Mouse (Mus musculus) hindbrain, embryonic 12.5 days (tissue): ENCODE measurements around the gene Cldn11. TPM values are rescaled to one million over a fixed set of nuclear protein-coding genes. Genes with fewer than 3 reads are reported as not detected.
A peak's percentile ranks its signal among the peaks of the same experiment; 100 is the strongest.

Source experiments
- ATAC-seq: fragments of 200-750 bp; cut with Nextera tagmentation; 2 replicates; pipeline ENCODE4 v1.8.0; 2017; ENCODE audit warnings: moderate TSS enrichment; ENCODE audit not compliant: low FRiP score
- H3K27ac ChIP-seq: fragments of 300-500 bp; sonication (generic); 2 replicates; pipeline ENCODE4 v1.5.1; 2016; ENCODE audit warnings: mild to moderate bottlenecking
- H3K27me3 ChIP-seq: fragments of 300-500 bp; sonication (generic); 2 replicates; pipeline ENCODE4 v1.6.1; 2016; ENCODE audit warnings: mild to moderate bottlenecking
- H3K36me3 ChIP-seq: fragments of 300-500 bp; sonication (generic); 2 replicates; pipeline ENCODE4 v1.6.1; 2016; ENCODE audit warnings: mild to moderate bottlenecking
- H3K4me1 ChIP-seq: fragments of 300-500 bp; sonication (generic); 2 replicates; pipeline ENCODE4 v1.6.1; 2016
- H3K4me2 ChIP-seq: fragments of 300-500 bp; sonication (generic); replicated peaks from 2 replicates; pipeline ENCODE4 v1.6.1; 2016; ENCODE audit warnings: mild to moderate bottlenecking
- H3K4me3 ChIP-seq: fragments of 300-500 bp; sonication (generic); 2 replicates; pipeline ENCODE4 v1.5.1; 2016; ENCODE audit warnings: mild to moderate bottlenecking
- H3K9ac ChIP-seq: fragments of 300-500 bp; sonication (generic); 2 replicates; pipeline ENCODE4 v1.6.1; 2016; ENCODE audit warnings: mild to moderate bottlenecking, moderate library complexity
- H3K9me3 ChIP-seq: fragments of 300-500 bp; sonication (generic); replicated peaks from 2 replicates; pipeline ENCODE4 v1.6.1; 2016; ENCODE audit warnings: mild to moderate bottlenecking
- WGBS: fragments of 180-500 bp; shearing (Covaris S2); methylation state at CpG from one replicate; pipeline ENCODE4 v1.1.7; 2016; 5-methylcytosine and 5-hydroxymethylcytosine counted together
- polyA plus RNA-seq: library from polyadenylated mRNA; unstranded; fragments of >200 nt; fragmentation: Nextera tagmentation; extraction: Ambion mirVana; gene quantifications from 2 replicates; pipeline ENCODE4 v1.2.1, GENCODE M21; 2016

The Cldn11 gene
- polyA plus RNA-seq, 1 experiment from 2014 or later, result 31.3 TPM

- Histone ChIP-seq H3K4me2 (no peak overlapping the region), H3K4me3 (no peak overlapping the region), H3K4me1 (peaks cover 15% of the 10 kb centered on the region), H3K9ac (no peak overlapping the region), H3K27me3 (no peaks in the 10 kb centered on the region), H3K27ac (no peak overlapping the region), H3K36me3 (no peaks in the 10 kb centered on the region), H3K9me3 (no peaks in the 10 kb centered on the region)
- no peak for ATAC-seq
- WGBS, result 93% methylated on average over 14 of the region's 14 CpGs
Observed at GRCm38 (mm10) chr3:31162860-31163259, 13.1 kb downstream of the Cldn11 start.

GRCm38 (mm10) chr3:31165803-31166202 is 16.1 kb downstream of the Cldn11 start:
- Histone ChIP-seq H3K4me1 (peaks cover 15% of the 10 kb centered on the region), H3K27me3 (no peaks in the 10 kb centered on the region), H3K4me3 (no peak overlapping the region), H3K4me2 (no peak overlapping the region), H3K27ac (no peak overlapping the region), H3K36me3 (no peaks in the 10 kb centered on the region), H3K9ac (no peak overlapping the region), H3K9me3 (no peaks in the 10 kb centered on the region)
- 0 out of 2 replicates have a peak, but pooled peaks have one; percentile 43 for ATAC-seq
- 61% methylated on average over 3 of the region's 3 CpGs for WGBS

GRCm38 (mm10) chr3:31166365-31166871 is 16.7 kb downstream of the Cldn11 start:
- H3K4me2 ChIP-seq, result no peak overlapping the region
- no peaks in the 10 kb centered on the region for H3K27me3 ChIP-seq
- WGBS, result 25% methylated on average over 12 of the region's 12 CpGs
- H3K9ac ChIP-seq, result no peak overlapping the region
- no peaks in the 10 kb centered on the region for H3K9me3 ChIP-seq
- no peaks in the 10 kb centered on the region for H3K36me3 ChIP-seq
- no peak overlapping the region for H3K27ac ChIP-seq
- H3K4me3 ChIP-seq, result no peak overlapping the region
- peak; percentile 73 for ATAC-seq
- peaks cover 11% of the 10 kb centered on the region for H3K4me1 ChIP-seq

- WGBS, result 88% methylated on average over 7 of the region's 7 CpGs
Observed at GRCm38 (mm10) chr3:31190342-31190741, 40.6 kb downstream of the Cldn11 start.

GRCm38 (mm10) chr3:31191402-31191801 is 41.7 kb downstream of the Cldn11 start:
- Histone ChIP-seq H3K4me2 (no peak overlapping the region), H3K36me3 (no peaks in the 10 kb centered on the region), H3K4me1 (no peaks in the 10 kb centered on the region), H3K9ac (no peak overlapping the region), H3K9me3 (no peaks in the 10 kb centered on the region), H3K4me3 (no peak overlapping the region), H3K27me3 (no peaks in the 10 kb centered on the region), H3K27ac (no peak overlapping the region)
- 72% methylated on average over 10 of the region's 10 CpGs for WGBS
- no peak for ATAC-seq

More at GRCm38 (mm10) chr3:31190342-31190741, 40.6 kb downstream of the Cldn11 start:
- ATAC-seq, result no peak
- H3K9ac ChIP-seq, result no peak overlapping the region
- no peaks in the 10 kb centered on the region for H3K4me1 ChIP-seq
- no peak overlapping the region for H3K27ac ChIP-seq
- no peaks in the 10 kb centered on the region for H3K9me3 ChIP-seq
- H3K27me3 ChIP-seq, result no peaks in the 10 kb centered on the region
- no peak overlapping the region for H3K4me2 ChIP-seq
- H3K4me3 ChIP-seq, result no peak overlapping the region
- no peaks in the 10 kb centered on the region for H3K36me3 ChIP-seq

GRCm38 (mm10) chr3:31199162-31199877 is 49.6 kb downstream of the Cldn11 start:
- H3K9ac ChIP-seq, result no peak overlapping the region
- H3K4me1 ChIP-seq, result no peaks in the 10 kb centered on the region
- no peaks in the 10 kb centered on the region for H3K27me3 ChIP-seq
- no peak overlapping the region for H3K27ac ChIP-seq
- no peak overlapping the region for H3K4me3 ChIP-seq
- 85% methylated on average over 17 of the region's 17 CpGs for WGBS
- no peaks in the 10 kb centered on the region for H3K9me3 ChIP-seq
- H3K36me3 ChIP-seq, result no peaks in the 10 kb centered on the region
- no peak overlapping the region for H3K4me2 ChIP-seq
- no peak for ATAC-seq

- WGBS, result 89% methylated on average over 11 of the region's 11 CpGs
- Histone ChIP-seq H3K9ac (no peak overlapping the region), H3K4me1 (peaks cover 6% of the 10 kb centered on the region), H3K27me3 (no peaks in the 10 kb centered on the region), H3K9me3 (no peaks in the 10 kb centered on the region), H3K36me3 (no peaks in the 10 kb centered on the region), H3K4me3 (no peak overlapping the region), H3K27ac (no peak overlapping the region), H3K4me2 (no peak overlapping the region)
- no peak for ATAC-seq
Observed at GRCm38 (mm10) chr3:31203947-31204346, 54.2 kb downstream of the Cldn11 start.

GRCm38 (mm10) chr3:31205167-31205566 is 55.4 kb downstream of the Cldn11 start:
- Histone ChIP-seq H3K36me3 (no peaks in the 10 kb centered on the region), H3K9ac (no peak overlapping the region), H3K4me1 (peaks cover 11% of the 10 kb centered on the region), H3K9me3 (no peaks in the 10 kb centered on the region), H3K27me3 (no peaks in the 10 kb centered on the region), H3K4me2 (no peak overlapping the region), H3K4me3 (no peak overlapping the region), H3K27ac (no peak overlapping the region)
- no peak for ATAC-seq
- WGBS, result 86% methylated on average over 3 of the region's 3 CpGs

- no peaks in the 10 kb centered on the region for H3K36me3 ChIP-seq
- peaks cover 17% of the 10 kb centered on the region for H3K4me1 ChIP-seq
- H3K4me3 ChIP-seq, result no peak overlapping the region
- H3K27ac ChIP-seq, result no peak overlapping the region
- no peak overlapping the region for H3K9ac ChIP-seq
- H3K9me3 ChIP-seq, result no peaks in the 10 kb centered on the region
- 58% methylated on average over 4 of the region's 4 CpGs for WGBS
- H3K27me3 ChIP-seq, result no peaks in the 10 kb centered on the region
- no peak for ATAC-seq
- no peak overlapping the region for H3K4me2 ChIP-seq
Observed at GRCm38 (mm10) chr3:31208046-31208445, 58.3 kb downstream of the Cldn11 start.

- H3K4me3 ChIP-seq, result no peak overlapping the region
- ATAC-seq, result no peak
- no peaks in the 10 kb centered on the region for H3K27me3 ChIP-seq
- 15% methylated on average over 6 of the region's 6 CpGs for WGBS
- H3K27ac ChIP-seq, result no peak overlapping the region
- H3K9ac ChIP-seq, result no peak overlapping the region
- peaks cover 22% of the 10 kb centered on the region for H3K4me1 ChIP-seq
- peak overlapping the region; percentile 46 for H3K4me2 ChIP-seq
- H3K9me3 ChIP-seq, result no peaks in the 10 kb centered on the region
- H3K36me3 ChIP-seq, result no peaks in the 10 kb centered on the region
Observed at GRCm38 (mm10) chr3:31208458-31208994, 58.8 kb downstream of the Cldn11 start.

- no peaks in the 10 kb centered on the region for H3K36me3 ChIP-seq
- peak overlapping the region; percentile 13; the same call in 1 of the 2 replicates for H3K4me3 ChIP-seq
- peak; percentile 69 for ATAC-seq
- H3K27ac ChIP-seq, result no peak overlapping the region
- no peaks in the 10 kb centered on the region for H3K27me3 ChIP-seq
- H3K4me1 ChIP-seq, result peaks cover 25% of the 10 kb centered on the region
- H3K9me3 ChIP-seq, result no peaks in the 10 kb centered on the region
- 9% methylated on average over 19 of the region's 19 CpGs for WGBS
- H3K9ac ChIP-seq, result 0 out of 2 replicates have a peak overlapping the region, but pooled peaks have one; percentile 27
- peak overlapping the region; percentile 46 for H3K4me2 ChIP-seq
Observed at GRCm38 (mm10) chr3:31209001-31209400, 59.3 kb downstream of the Cldn11 start.

GRCm38 (mm10) chr3:31212205-31213038 is 62.7 kb downstream of the Cldn11 start:
- Histone ChIP-seq H3K36me3 (no peaks in the 10 kb centered on the region), H3K9me3 (no peaks in the 10 kb centered on the region), H3K27ac (0 out of 2 replicates have a peak overlapping the region, but pooled peaks have one; percentile 17), H3K4me3 (no peak overlapping the region), H3K4me2 (no peak overlapping the region), H3K27me3 (no peaks in the 10 kb centered on the region), H3K4me1 (peaks cover 25% of the 10 kb centered on the region), H3K9ac (no peak overlapping the region)
- no peak for ATAC-seq
- 50% methylated on average over 9 of the region's 9 CpGs for WGBS
